Mouse (Mus musculus) erythroid progenitor cell, adult 5-6 weeks (primary cell): Measurements from ENCODE around the gene Tbx15. TPM values are rescaled to one million over a fixed set of nuclear protein-coding genes. Genes with fewer than 3 reads are reported as not detected.

ENCODE experiments used
- ATAC-seq: replicated peaks from 2 replicates; pipeline ENCODE4 v1.8.0; 2016; ENCODE audit warnings: moderate number of reproducible peaks, mild to moderate bottlenecking, moderate TSS enrichment, inconsistent platforms; ENCODE audit not compliant: poor library complexity, low FRiP score, severe bottlenecking
- total RNA-seq, 2 experiments: library from RNA; stranded (forward) in 1 of 2; stranded (reverse) in 1 of 2; fragments of 150-400 nt in 1 of 2; fragments of 186-747, 209-891 nt in 1 of 2; gene quantifications; 2 replicates each; pipeline versions ENCODE4 v1.2.3 to v1.2.4; 2015 to 2017; ENCODE audit warnings: low replicate concordance in 2 of 2

Gene Tbx15
- total RNA-seq, 2 experiments from 2014 or later, result not detected

GRCm38 (mm10) chr3:99336866-99337265 lies 96.7 kb downstream of the Tbx15 start:
- ATAC-seq, result no peak

GRCm38 (mm10) chr3:99338756-99339155 lies 98.6 kb downstream of the Tbx15 start:
- no peak for ATAC-seq

GRCm38 (mm10) chr3:99340021-99340420 lies 99.8 kb downstream of the Tbx15 start:
- no peak for ATAC-seq

- ATAC-seq, result no peak
Measured at GRCm38 (mm10) chr3:99379616-99380250, 139.6 kb downstream of the Tbx15 start.

- no peak for ATAC-seq
Measured at GRCm38 (mm10) chr3:99387127-99387526, 146.9 kb downstream of the Tbx15 start.

Other genes starting within 250 kb of the Tbx15 start
- gene Wars2, start 99.3 kb upstream of the Tbx15 start, total RNA-seq (2015; ENCODE audit: low replicate concordance), result 2.1 and 3.2 TPM in 2 replicates
- 0.61 and 2.1 TPM in 2 replicates for gene Wars2, start 99.3 kb upstream of the Tbx15 start, total RNA-seq (2017; ENCODE audit: low replicate concordance)